Mouse (Mus musculus): ENCODE measurements around the gene Vmn2r99. TPM values are rescaled to one million over a fixed set of nuclear protein-coding genes. Genes with fewer than 3 reads are reported as not detected.

The Vmn2r99 gene
- not detected in 2 replicates for polyA plus RNA-seq (2015; fragmentation: Nextera tagmentation; extraction: Ambion mirVana)

- Histone ChIP-seq H3K27ac (no peak within 1 kb of the TSS), H3K9me3 (replicated peaks) (0 out of 2 replicates have a peak, but pooled peaks cover 4% of the 10 kb centered on the region), H3K4me3 (no peak within 1 kb of the TSS), H3K27me3 (no peaks in the 10 kb centered on the region), H3K36me3 (no peaks in the 10 kb centered on the region), H3K9ac (no peak within 1 kb of the TSS), H3K4me1 (replicated peaks) (no peaks in the 10 kb centered on the region), H3K4me2 (no peak within 1 kb of the TSS)
- ATAC-seq (replicated peaks; ENCODE audit: insufficient number of reproducible peaks, insufficient read depth, low FRiP score, low read depth): no peak
Measured at GRCm38 (mm10) chr17:19361649-19362048, at the start of gene Vmn2r99. TSS of gene Vmn2r99 (plus strand) at chr17:19361949.

GRCm38 (mm10) chr17:19437623-19438022 lies 75.9 kb downstream of the Vmn2r99 start:
- WGBS: 84% methylated on average over 3 of the region's 3 CpGs
- H3K36me3 ChIP-seq: no peaks in the 10 kb centered on the region
- no peak overlapping the region for H3K9ac ChIP-seq
- peaks cover 5% of the 10 kb centered on the region; the same call in 1 of the 2 replicates for H3K9me3 ChIP-seq (replicated peaks)
- no peak overlapping the region for H3K27ac ChIP-seq
- H3K4me2 ChIP-seq: no peak overlapping the region
- no peaks in the 10 kb centered on the region for H3K27me3 ChIP-seq
- no peak for ATAC-seq (replicated peaks; ENCODE audit: insufficient number of reproducible peaks, insufficient read depth, low FRiP score, low read depth)
- H3K4me3 ChIP-seq: no peak overlapping the region
- no peaks in the 10 kb centered on the region for H3K4me1 ChIP-seq (replicated peaks)

- Histone ChIP-seq H3K4me3 (no peak overlapping the region), H3K4me1 (replicated peaks) (no peaks in the 10 kb centered on the region), H3K4me2 (no peak overlapping the region), H3K36me3 (no peaks in the 10 kb centered on the region), H3K27me3 (no peaks in the 10 kb centered on the region), H3K27ac (no peak overlapping the region), H3K9ac (no peak overlapping the region), H3K9me3 (replicated peaks) (0 out of 2 replicates have a peak, but pooled peaks cover 7% of the 10 kb centered on the region)
- WGBS: 68% methylated on average over 1 of the region's 1 CpGs
- ATAC-seq (replicated peaks; ENCODE audit: insufficient number of reproducible peaks, insufficient read depth, low FRiP score, low read depth): no peak
Measured at GRCm38 (mm10) chr17:19444932-19445331, 83.2 kb downstream of the Vmn2r99 start.

Other genes with a start within 250 kb of the Vmn2r99 start
- not detected in 2 replicates for gene Vmn2r100, start 142.8 kb downstream of the Vmn2r99 start, polyA plus RNA-seq (2015; fragmentation: Nextera tagmentation; extraction: Ambion mirVana)
- not detected in 2 replicates for gene Vmn2r101, start 215.3 kb downstream of the Vmn2r99 start, polyA plus RNA-seq (2015; fragmentation: Nextera tagmentation; extraction: Ambion mirVana)

All from heart, embryonic 15.5 days (tissue).